Mouse (Mus musculus) natural killer cell, adult 2 months (primary cell): ENCODE results near the gene Gsg1l2.

Source experiments
- DNase-seq, 2 experiments: peaks; one replicate each; pipeline ENCODE4 v3.0.0; 2022; ENCODE audit warnings: low spot score in 2 of 2

Gsg1l2 gene

GRCm38 (mm10) chr11:67774379-67774778 lies at the start of gene Gsg1l2:
Gene Gsg1l2 (plus strand): TSS chr11:67774608.
- DNase-seq: no peak

- DNase-seq: no peak
These were observed 47.3 kb upstream of the Gsg1l2 start for GRCm38 (mm10) chr11:67727095-67727494.

GRCm38 (mm10) chr11:67728726-67729125 lies 45.7 kb upstream of the Gsg1l2 start:
- DNase-seq: no peak

- DNase-seq: no peak
These were observed 43.4 kb upstream of the Gsg1l2 start for GRCm38 (mm10) chr11:67731056-67731455.

- no peak for DNase-seq
These were observed 40.7 kb upstream of the Gsg1l2 start for GRCm38 (mm10) chr11:67733726-67734125.

GRCm38 (mm10) chr11:67734597-67734996 lies 39.8 kb upstream of the Gsg1l2 start:
- DNase-seq: no peak

GRCm38 (mm10) chr11:67738345-67738744 lies 36.1 kb upstream of the Gsg1l2 start:
- DNase-seq: no peak

GRCm38 (mm10) chr11:67738846-67739490 lies 35.4 kb upstream of the Gsg1l2 start:
- no peak for DNase-seq

GRCm38 (mm10) chr11:67741569-67741968 lies 32.8 kb upstream of the Gsg1l2 start:
- no peak for DNase-seq

- DNase-seq: no peak
These were observed 18.1 kb upstream of the Gsg1l2 start for GRCm38 (mm10) chr11:67756287-67756686.

GRCm38 (mm10) chr11:67757373-67758167 lies 16.8 kb upstream of the Gsg1l2 start:
- no peak for DNase-seq

- no peak for DNase-seq
These were observed 3.4 kb upstream of the Gsg1l2 start, which contains the start of gene Glp2r for GRCm38 (mm10) chr11:67771053-67771452. Gene Glp2r (minus strand): TSS chr11:67771153.

- no peak for DNase-seq
These were observed 2.7 kb upstream of the Gsg1l2 start for GRCm38 (mm10) chr11:67771691-67772090.

GRCm38 (mm10) chr11:67772577-67772976 lies 1.8 kb upstream of the Gsg1l2 start:
- DNase-seq: no peak

GRCm38 (mm10) chr11:67790182-67790581 lies 15.8 kb downstream of the Gsg1l2 start:
- DNase-seq: no peak

GRCm38 (mm10) chr11:67797931-67798330 lies 23.5 kb downstream of the Gsg1l2 start, which contains the start of gene Dhrs7c:
Gene Dhrs7c (plus strand): TSS chr11:67798187.
- DNase-seq: no peak

GRCm38 (mm10) chr11:67800130-67800723 lies 25.8 kb downstream of the Gsg1l2 start:
- DNase-seq: no peak

- no peak for DNase-seq
These were observed 26.8 kb downstream of the Gsg1l2 start for GRCm38 (mm10) chr11:67801169-67801568.

- DNase-seq: no peak
These were observed 31.1 kb downstream of the Gsg1l2 start for GRCm38 (mm10) chr11:67805538-67805937.

- DNase-seq: no peak
These were observed 32.6 kb downstream of the Gsg1l2 start for GRCm38 (mm10) chr11:67806832-67807597.

- DNase-seq: no peak
These were observed 33.6 kb downstream of the Gsg1l2 start for GRCm38 (mm10) chr11:67808051-67808450.

- DNase-seq: no peak
These were observed 37.1 kb downstream of the Gsg1l2 start for GRCm38 (mm10) chr11:67811535-67811934.
